Mouse (Mus musculus) T-helper 17 cell (primary cell): ENCODE data around the gene Srpr.

Experiments
- in situ Hi-C, 2 experiments: fragments of 300-600 bp; cut with MboI, MseI; formaldehyde crosslinking; loops; 1 replicate in 1 of 2; 2 replicates in 1 of 2; pipeline ENCODE4 v1.15.1; 2025; ENCODE audit warnings: high pct_unique_total_duplicates in 2 of 2

Srpr gene

DNA sequence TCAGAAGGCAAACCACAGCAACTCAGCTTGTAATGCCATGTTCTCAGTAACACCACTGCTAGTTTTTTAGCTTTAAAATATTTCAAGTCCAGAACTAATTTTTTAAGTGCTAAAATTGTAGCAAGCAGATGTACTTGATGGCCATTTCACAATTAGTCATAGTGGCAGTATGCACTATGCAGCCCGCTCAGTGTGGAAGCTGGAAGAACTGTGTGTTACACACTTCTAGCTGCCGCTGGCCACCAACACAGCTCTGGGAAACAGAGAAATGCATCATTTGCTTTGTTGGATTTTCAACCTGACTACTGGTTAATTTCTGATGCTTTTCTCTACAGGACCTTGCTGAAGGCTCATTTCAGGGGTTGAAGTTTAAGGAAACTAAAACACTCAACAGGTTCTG, 47.4 kb downstream of the Srpr start:
- in situ Hi-C loops = no loop called here

GRCm38 (mm10) chr9:35249476-35249875, 49.5 kb downstream of the Srpr start:
- in situ Hi-C loops = no loop called here

DNA sequence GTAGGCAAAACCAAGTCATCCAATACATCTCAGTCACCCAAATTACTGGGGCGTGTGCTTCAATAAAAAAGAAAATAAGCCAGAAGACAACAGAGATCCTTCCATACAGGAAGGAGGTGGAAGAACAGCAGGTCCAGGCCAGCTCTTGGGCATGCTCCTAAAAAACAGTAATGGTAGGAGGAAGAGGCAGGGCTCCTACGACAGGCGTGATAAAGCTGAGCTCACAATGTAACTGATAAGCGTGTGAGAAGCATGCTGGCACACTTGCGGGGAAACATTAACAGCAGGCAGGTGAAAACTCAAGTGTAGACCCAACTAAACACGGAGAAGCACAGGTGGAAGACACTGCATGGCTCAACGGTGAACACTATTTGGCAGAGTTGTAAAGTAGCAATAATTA, 57.4 kb downstream of the Srpr start:
- in situ Hi-C loops = no loop called here

- in situ Hi-C loops = no loop called here
Measured at GRCm38 (mm10) chr9:35262418-35262817, 62.4 kb downstream of the Srpr start.

DNA sequence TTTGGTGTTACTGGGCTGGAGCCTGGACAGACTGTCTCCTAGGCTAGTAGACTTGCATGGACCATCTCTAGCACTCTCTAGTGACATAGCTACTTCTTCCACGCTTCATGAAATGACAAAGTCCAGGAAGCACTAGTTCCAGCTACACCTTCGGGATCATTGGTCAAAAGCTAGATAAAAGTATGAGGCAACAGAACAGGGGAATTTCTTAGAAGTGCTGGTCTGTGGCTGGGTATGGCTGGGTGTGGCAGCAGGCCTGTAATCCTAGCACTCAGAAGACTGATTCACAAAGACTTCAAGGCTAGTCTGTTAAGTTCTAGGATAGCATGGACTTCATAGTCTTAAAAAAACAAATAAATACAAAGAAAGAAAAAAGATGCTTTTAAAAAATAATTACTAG, 63.5 kb downstream of the Srpr start:
- in situ Hi-C loops = no loop called here

GRCm38 (mm10) chr9:35264509-35264908, 64.5 kb downstream of the Srpr start:
- in situ Hi-C loops = no loop called here

DNA sequence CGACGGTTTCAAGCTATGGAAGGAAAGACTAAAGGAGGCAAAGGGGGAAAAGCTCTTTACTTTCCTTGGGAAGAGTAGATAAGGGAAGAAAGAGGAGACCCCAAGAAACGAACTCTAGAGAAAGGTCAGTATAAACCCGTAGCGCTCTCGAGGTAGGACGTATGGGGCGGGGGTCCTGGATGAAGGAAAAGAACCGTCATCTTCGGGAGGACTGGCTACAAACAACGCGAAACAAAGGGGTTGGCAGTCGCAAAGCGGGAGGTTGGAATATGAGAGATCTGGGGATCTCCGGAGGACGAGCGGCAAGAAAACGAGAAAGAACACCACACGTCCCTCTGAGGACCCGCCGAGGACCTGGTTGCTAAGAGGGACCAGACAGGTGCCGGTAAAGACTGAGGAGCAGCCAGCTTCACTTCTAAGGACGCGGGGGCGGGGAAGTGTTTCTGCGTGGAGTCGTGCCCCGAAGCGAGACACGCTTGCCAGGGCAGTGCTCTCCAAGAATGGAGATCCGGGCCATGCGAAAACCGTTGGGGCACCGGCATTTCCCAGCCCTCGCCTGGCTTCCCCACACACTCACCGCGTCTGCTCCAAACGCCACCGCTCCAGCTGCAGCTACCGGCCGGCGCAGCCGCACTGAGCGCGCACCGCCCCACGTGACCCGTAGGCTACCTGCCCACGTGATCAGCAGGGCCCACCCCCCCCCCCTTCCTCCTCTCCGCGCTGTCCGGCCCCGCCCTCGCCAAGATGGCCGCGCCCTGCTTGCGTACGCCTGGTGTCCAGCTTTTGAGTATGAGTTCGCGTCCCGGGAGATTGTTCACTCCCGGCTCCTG, 67.4 kb downstream of the Srpr start, which contains the start of the genes Fam118b and Rpusd4:
Gene Fam118b, minus strand, starts transcription at position 660 of the 830 bp plus-strand sequence.
Gene Rpusd4, plus strand, starts transcription at position 720 of the 830 bp plus-strand sequence.
- in situ Hi-C loops = loop anchor here (5.0 kb wide), 1 partner anchor 55 kb away; the partner anchor contains the start of gene Foxred1 (in 2 of the 2)

DNA sequence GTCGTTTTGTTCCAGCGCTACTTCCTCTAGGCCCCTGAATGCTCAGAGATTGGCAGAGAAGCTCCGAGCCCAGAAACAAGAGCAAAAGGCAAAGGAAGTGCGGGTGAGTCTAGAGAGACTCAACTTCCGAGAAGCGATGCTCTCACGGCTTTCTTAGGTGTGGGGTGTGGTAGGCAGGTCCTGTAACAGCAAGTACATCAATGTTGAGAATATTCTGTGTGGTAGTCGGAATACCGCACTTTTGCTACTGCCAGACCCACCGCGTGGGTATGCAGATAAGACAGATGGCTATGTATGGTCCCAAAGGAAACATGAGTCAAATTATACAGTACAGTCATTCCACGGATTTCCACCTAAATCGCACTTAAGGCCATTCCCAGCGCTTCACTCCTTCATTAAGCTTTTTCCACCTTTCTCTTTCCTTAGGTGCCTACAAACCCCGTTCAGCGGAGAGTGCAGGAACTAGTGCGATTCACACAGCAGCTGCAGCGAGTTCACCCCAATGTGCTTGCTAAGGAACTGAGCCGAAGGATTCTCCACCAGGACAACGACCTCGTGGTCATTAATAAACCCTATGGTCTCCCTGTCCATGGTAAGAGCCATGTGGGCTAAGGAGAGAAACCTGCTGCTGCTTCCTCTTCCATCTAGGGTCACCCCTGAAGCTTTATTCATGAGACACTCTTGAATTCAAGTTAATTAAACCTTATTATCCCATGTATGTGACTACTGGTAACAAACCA, 68.2 kb downstream of the Srpr start:
- in situ Hi-C loops = loop anchor here (5.0 kb wide), 1 partner anchor 56 kb away; the partner anchor contains the start of gene Foxred1 (in 2 of the 2)

GRCm38 (mm10) chr9:35277855-35278365, 77.9 kb downstream of the Srpr start:
- in situ Hi-C loops = loop anchor here in 1 of 2 experiments (25.0 kb wide), 1 partner anchor 134 kb away; the partner anchor contains the start of gene Cdon

- in situ Hi-C loops = loop anchor here in 1 of 2 experiments (25.0 kb wide), 1 partner anchor 134 kb away; the partner anchor contains the start of gene Cdon
Measured at GRCm38 (mm10) chr9:35278451-35278850, 78.5 kb downstream of the Srpr start.

- in situ Hi-C loops = loop anchor here (5.0 to 25.0 kb wide), 3 partner anchors 50 to 250 kb away; partner anchors contain the start of gene Cdon (in 1 of the 2)
Measured at GRCm38 (mm10) chr9:35282006-35282850, 82.3 kb downstream of the Srpr start.

- in situ Hi-C loops = loop anchor here (5.0 to 25.0 kb wide), 3 partner anchors 49 to 249 kb away; partner anchors contain the start of gene Cdon (in 1 of the 2)
Measured at GRCm38 (mm10) chr9:35282851-35283200, 82.9 kb downstream of the Srpr start.

- in situ Hi-C loops = loop anchor here (5.0 to 25.0 kb wide), 3 partner anchors 49 to 249 kb away; partner anchors contain the start of gene Cdon (in 1 of the 2)
Measured at GRCm38 (mm10) chr9:35283415-35284069, 83.6 kb downstream of the Srpr start.

DNA sequence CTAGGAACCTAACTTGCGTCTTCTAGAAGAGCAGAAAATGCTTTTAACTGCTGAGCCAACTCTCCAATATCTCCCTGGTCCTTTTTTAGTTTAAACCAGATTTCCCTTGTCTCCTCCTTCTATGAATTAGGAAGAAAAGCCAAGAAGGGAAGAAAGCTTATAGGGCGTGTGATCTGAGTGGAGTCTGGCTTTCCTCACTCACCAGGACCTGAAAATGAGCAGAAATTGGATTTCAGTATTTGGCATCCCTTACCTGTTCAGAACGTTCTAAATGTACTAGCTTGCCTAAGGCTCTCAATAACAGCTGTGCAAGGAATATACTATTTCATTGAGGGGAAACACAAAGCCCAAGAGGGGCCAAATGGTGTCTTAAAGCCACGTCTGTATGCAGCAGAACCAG, 84.4 kb downstream of the Srpr start:
- in situ Hi-C loops = loop anchor here (5.0 to 25.0 kb wide), 3 partner anchors 48 to 248 kb away; partner anchors contain the start of gene Cdon (in 1 of the 2)

DNA sequence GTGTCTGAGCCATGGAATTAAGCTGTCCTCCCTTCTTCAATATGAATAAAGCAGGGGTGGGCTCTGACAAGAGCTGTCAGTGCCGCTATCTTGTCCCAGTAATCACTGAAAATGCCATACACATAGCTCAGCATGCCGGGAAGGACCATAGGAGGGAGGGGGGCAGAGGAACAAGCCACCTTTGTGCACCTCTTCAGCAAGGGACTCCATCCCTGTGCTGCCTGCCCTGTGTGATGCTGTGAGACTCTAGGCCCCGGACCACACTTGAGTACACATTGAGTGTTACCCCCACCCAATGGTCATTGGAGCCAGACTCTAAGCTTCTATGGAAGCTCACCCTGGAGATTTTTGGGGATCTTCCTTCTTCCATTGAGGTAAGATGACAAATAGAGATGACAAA, 86.4 kb downstream of the Srpr start:
- in situ Hi-C loops = loop anchor here in 1 of 2 experiments (5.0 to 25.0 kb wide), 2 partner anchors 126 to 246 kb away; partner anchors contain the start of gene Cdon

DNA sequence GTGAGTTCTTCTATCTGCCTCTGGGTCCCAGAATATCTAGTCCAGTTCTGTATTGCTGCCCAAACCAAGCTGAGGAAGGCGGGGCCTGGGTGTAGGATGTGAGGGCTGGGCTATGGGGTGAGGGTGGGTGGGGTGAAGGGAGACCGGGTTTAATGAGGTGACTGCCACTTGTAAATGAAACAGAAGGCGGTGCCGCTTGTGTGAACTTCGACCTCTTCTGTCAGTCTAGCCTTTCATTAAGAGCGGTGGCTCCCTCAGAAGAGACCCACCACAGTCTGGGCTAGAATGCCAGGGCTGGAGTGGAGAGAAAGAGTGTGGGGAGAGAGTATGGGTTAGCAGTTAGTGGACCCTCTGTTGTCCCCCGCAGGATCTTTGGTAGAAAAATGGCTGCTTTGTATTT, 90.0 kb downstream of the Srpr start:
- in situ Hi-C loops = loop anchor here (5.0 to 25.0 kb wide), 3 partner anchors 122 to 965 kb away; partner anchors contain the start of gene Cdon (in 1 of the 2)

GRCm38 (mm10) chr9:35290417-35290816, 90.4 kb downstream of the Srpr start:
- in situ Hi-C loops = loop anchor here (10.0 to 25.0 kb wide), 2 partner anchors 122 to 964 kb away; partner anchors contain the start of gene Cdon (in 1 of the 2)

DNA sequence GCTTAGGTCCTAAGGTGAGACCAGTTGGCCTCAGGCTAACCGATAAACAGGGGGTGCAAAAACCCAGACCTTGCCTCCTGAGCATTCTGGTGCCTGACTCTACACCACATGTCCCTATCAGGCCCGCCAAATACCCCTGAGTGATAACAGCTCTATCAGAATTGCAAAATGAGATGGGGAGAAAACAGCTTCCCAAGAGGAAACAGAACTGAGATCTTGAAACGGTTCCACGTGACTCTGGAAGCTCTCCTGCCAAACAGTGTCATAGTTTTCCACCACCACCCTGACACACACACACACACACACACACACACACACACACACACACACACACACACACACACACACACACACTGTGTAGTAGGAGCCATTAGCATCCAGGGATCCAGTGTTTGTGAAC, 90.9 kb downstream of the Srpr start:
- in situ Hi-C loops = loop anchor here (10.0 to 25.0 kb wide), 2 partner anchors 121 to 964 kb away; partner anchors contain the start of gene Cdon (in 1 of the 2)

- in situ Hi-C loops = loop anchor here (10.0 to 25.0 kb wide), 2 partner anchors 119 to 961 kb away; partner anchors contain the start of gene Cdon (in 1 of the 2)
Measured at GRCm38 (mm10) chr9:35293465-35293864, 93.5 kb downstream of the Srpr start.
